Mouse (Mus musculus) liver, embryonic 15.5 days (tissue): Measurements from ENCODE around the gene Sgms2. TPM values are rescaled to one million over a fixed set of nuclear protein-coding genes. Genes with fewer than 3 reads are reported as not detected.
A peak's percentile ranks its signal among the peaks of the same experiment; 100 is the strongest.

ENCODE experiments used
- ATAC-seq: fragments of 200-750 bp; cut with Nextera tagmentation; 2 replicates; pipeline ENCODE4 v1.8.0; 2017; ENCODE audit warnings: moderate number of reproducible peaks, mild to moderate bottlenecking, moderate library complexity; ENCODE audit not compliant: insufficient read depth
- H3K27ac ChIP-seq: fragments of 300-500 bp; sonication (generic); replicated peaks from 2 replicates; pipeline ENCODE4 v1.5.1; 2015; ENCODE audit warnings: mild to moderate bottlenecking, inconsistent platforms
- H3K27me3 ChIP-seq: fragments of 300-500 bp; sonication (generic); 2 replicates; pipeline ENCODE4 v1.6.1; 2015; ENCODE audit warnings: mild to moderate bottlenecking, inconsistent platforms
- H3K36me3 ChIP-seq: fragments of 300-500 bp; sonication (generic); replicated peaks from 2 replicates; pipeline ENCODE4 v1.6.1; 2015; ENCODE audit warnings: moderate library complexity, mild to moderate bottlenecking, inconsistent platforms
- H3K4me1 ChIP-seq: fragments of 300-500 bp; sonication (generic); replicated peaks from 2 replicates; pipeline ENCODE4 v1.6.1; 2015; ENCODE audit warnings: inconsistent platforms
- H3K4me2 ChIP-seq: fragments of 300-500 bp; sonication (generic); 2 replicates; pipeline ENCODE4 v1.6.1; 2015; ENCODE audit warnings: moderate library complexity, mild to moderate bottlenecking, inconsistent platforms
- H3K4me3 ChIP-seq: fragments of 300-500 bp; sonication (generic); replicated peaks from 2 replicates; pipeline ENCODE4 v1.5.1; 2015; ENCODE audit warnings: mild to moderate bottlenecking, inconsistent platforms
- H3K9ac ChIP-seq: fragments of 300-500 bp; sonication (generic); 2 replicates; pipeline ENCODE4 v1.6.1; 2015; ENCODE audit warnings: moderate library complexity, mild to moderate bottlenecking, inconsistent platforms
- H3K9me3 ChIP-seq: fragments of 300-500 bp; sonication (generic); replicated peaks from 2 replicates; pipeline ENCODE4 v1.6.1; 2016; ENCODE audit warnings: inconsistent platforms
- WGBS: fragments of 180-500 bp; shearing (Covaris S2); methylation state at CpG from one replicate; pipeline ENCODE4 v1.1.7; 2015; ENCODE audit warnings: mixed read lengths; ENCODE audit not compliant: insufficient replicate concordance; 5-methylcytosine and 5-hydroxymethylcytosine counted together
- polyA plus RNA-seq: library from polyadenylated mRNA; unstranded; fragments of >200 nt; fragmentation: Nextera tagmentation; extraction: Ambion mirVana; gene quantifications from 2 replicates; pipeline ENCODE4 v1.2.1, GENCODE M21; 2015

The Sgms2 gene
- polyA plus RNA-seq, 1 experiment from 2014 or later = 4.7 TPM

- no peaks in the 10 kb centered on the region for H3K4me1 ChIP-seq
- H3K4me3 ChIP-seq = no peak overlapping the region
- WGBS = 42% methylated on average over 14 of the region's 14 CpGs
- no peaks in the 10 kb centered on the region for H3K36me3 ChIP-seq
- H3K4me2 ChIP-seq = no peak overlapping the region
- no peak overlapping the region for H3K27ac ChIP-seq
- H3K9me3 ChIP-seq = no peaks in the 10 kb centered on the region
- no peak for ATAC-seq
- no peak overlapping the region for H3K9ac ChIP-seq
- no peaks in the 10 kb centered on the region for H3K27me3 ChIP-seq
These were observed 13.5 kb upstream of the Sgms2 start for GRCm38 (mm10) chr3:131504595-131505223.

GRCm38 (mm10) chr3:131501677-131502370, 10.6 kb upstream of the Sgms2 start:
- H3K27me3 ChIP-seq = no peaks in the 10 kb centered on the region
- 65% methylated on average over 10 of the region's 10 CpGs for WGBS
- H3K36me3 ChIP-seq = no peaks in the 10 kb centered on the region
- no peak overlapping the region for H3K27ac ChIP-seq
- no peaks in the 10 kb centered on the region for H3K4me1 ChIP-seq
- H3K4me3 ChIP-seq = no peak overlapping the region
- H3K9ac ChIP-seq = no peak overlapping the region
- H3K9me3 ChIP-seq = no peaks in the 10 kb centered on the region
- H3K4me2 ChIP-seq = no peak overlapping the region
- no peak for ATAC-seq

- Histone ChIP-seq H3K4me1 (0 out of 2 replicates have a peak, but pooled peaks cover 11% of the 10 kb centered on the region), H3K9me3 (no peaks in the 10 kb centered on the region), H3K4me3 (no peak overlapping the region), H3K27ac (no peak overlapping the region), H3K4me2 (no peak overlapping the region), H3K36me3 (no peaks in the 10 kb centered on the region), H3K9ac (no peak overlapping the region), H3K27me3 (no peaks in the 10 kb centered on the region)
- no peak for ATAC-seq
- WGBS = 62% methylated on average over 6 of the region's 6 CpGs
These were observed 8.4 kb upstream of the Sgms2 start for GRCm38 (mm10) chr3:131499651-131500050.

GRCm38 (mm10) chr3:131496506-131497122, 5.4 kb upstream of the Sgms2 start:
- 70% methylated on average over 10 of the region's 10 CpGs for WGBS
- Histone ChIP-seq H3K36me3 (no peaks in the 10 kb centered on the region), H3K4me2 (no peak overlapping the region), H3K9ac (no peak overlapping the region), H3K4me3 (no peak overlapping the region), H3K27ac (no peak overlapping the region), H3K4me1 (0 out of 2 replicates have a peak, but pooled peaks cover 11% of the 10 kb centered on the region), H3K9me3 (no peaks in the 10 kb centered on the region), H3K27me3 (peaks cover 8% of the 10 kb centered on the region; the same call in 1 of the 2 replicates)
- ATAC-seq = no peak

- 0 out of 2 replicates have a peak, but pooled peaks cover 15% of the 10 kb centered on the region for H3K4me1 ChIP-seq
- H3K36me3 ChIP-seq = no peaks in the 10 kb centered on the region
- H3K4me2 ChIP-seq = no peak overlapping the region
- no peak overlapping the region for H3K4me3 ChIP-seq
- no peak overlapping the region for H3K27ac ChIP-seq
- H3K9ac ChIP-seq = no peak overlapping the region
- no peaks in the 10 kb centered on the region for H3K9me3 ChIP-seq
- 54% methylated on average over 1 of the region's 1 CpGs for WGBS
- peaks cover 23% of the 10 kb centered on the region for H3K27me3 ChIP-seq
- no peak for ATAC-seq
These were observed 3.9 kb upstream of the Sgms2 start for GRCm38 (mm10) chr3:131495076-131495475.

GRCm38 (mm10) chr3:131493194-131493593, 2.0 kb upstream of the Sgms2 start:
- Histone ChIP-seq H3K4me3 (no peak overlapping the region), H3K27ac (no peak overlapping the region), H3K9me3 (no peaks in the 10 kb centered on the region), H3K4me2 (no peak overlapping the region), H3K36me3 (no peaks in the 10 kb centered on the region), H3K4me1 (0 out of 2 replicates have a peak, but pooled peaks cover 15% of the 10 kb centered on the region), H3K27me3 (peaks cover 40% of the 10 kb centered on the region), H3K9ac (no peak overlapping the region)
- ATAC-seq = no peak
- WGBS = 28% methylated on average over 6 of the region's 6 CpGs

GRCm38 (mm10) chr3:131491980-131492379, 769 bp upstream of the Sgms2 start:
- Histone ChIP-seq H3K36me3 (no peaks in the 10 kb centered on the region), H3K4me3 (no peak overlapping the region), H3K27ac (no peak overlapping the region), H3K4me2 (no peak overlapping the region), H3K27me3 (peaks cover 48% of the 10 kb centered on the region), H3K4me1 (0 out of 2 replicates have a peak, but pooled peaks cover 15% of the 10 kb centered on the region), H3K9ac (no peak overlapping the region), H3K9me3 (no peaks in the 10 kb centered on the region)
- no peak for ATAC-seq
- WGBS = 66% methylated on average over 7 of the region's 7 CpGs

GRCm38 (mm10) chr3:131490143-131490908, 885 bp downstream of the Sgms2 start:
- peak overlapping the region; percentile 46 for H3K9ac ChIP-seq
- under 1% methylated on average over 67 of the region's 78 CpGs for WGBS
- H3K4me1 ChIP-seq = 0 out of 2 replicates have a peak, but pooled peaks cover 8% of the 10 kb centered on the region
- peak overlapping the region; percentile 62 for H3K4me3 ChIP-seq
- H3K27ac ChIP-seq = peak overlapping the region; percentile 77
- no peaks in the 10 kb centered on the region for H3K36me3 ChIP-seq
- ATAC-seq = peak; percentile 83
- peaks cover 48% of the 10 kb centered on the region for H3K27me3 ChIP-seq
- H3K9me3 ChIP-seq = no peaks in the 10 kb centered on the region
- peak overlapping the region; percentile 63 for H3K4me2 ChIP-seq

- Histone ChIP-seq H3K27me3 (peaks cover 48% of the 10 kb centered on the region), H3K4me3 (peak overlapping the region; percentile 62), H3K4me1 (0 out of 2 replicates have a peak, but pooled peaks cover 4% of the 10 kb centered on the region), H3K4me2 (peak overlapping the region; percentile 63), H3K36me3 (no peaks in the 10 kb centered on the region), H3K9ac (peak overlapping the region; percentile 46), H3K27ac (peak overlapping the region; percentile 77), H3K9me3 (no peaks in the 10 kb centered on the region)
- WGBS = 1% methylated on average over 33 of the region's 36 CpGs
- peak; percentile 57 for ATAC-seq
These were observed 1.5 kb downstream of the Sgms2 start for GRCm38 (mm10) chr3:131489657-131490142.

GRCm38 (mm10) chr3:131488969-131489368, 2.2 kb downstream of the Sgms2 start:
- Histone ChIP-seq H3K4me1 (0 out of 2 replicates have a peak, but pooled peaks cover 4% of the 10 kb centered on the region), H3K9ac (no peak overlapping the region), H3K4me2 (peak overlapping the region; percentile 63), H3K36me3 (no peaks in the 10 kb centered on the region), H3K27ac (peak overlapping the region; percentile 77; the same call in 1 of the 2 replicates), H3K9me3 (no peaks in the 10 kb centered on the region), H3K27me3 (peaks cover 48% of the 10 kb centered on the region), H3K4me3 (peak overlapping the region; percentile 62)
- no peak for ATAC-seq
- 27% methylated on average over 5 of the region's 5 CpGs for WGBS
